Mouse (Mus musculus): ENCODE measurements around the gene Gpr160. TPM values are rescaled to one million over a fixed set of nuclear protein-coding genes. Genes with fewer than 3 reads are reported as not detected.

Gene Gpr160
- polyA plus RNA-seq, 1 experiment from 2014 or later = 7.3 TPM

DNA sequence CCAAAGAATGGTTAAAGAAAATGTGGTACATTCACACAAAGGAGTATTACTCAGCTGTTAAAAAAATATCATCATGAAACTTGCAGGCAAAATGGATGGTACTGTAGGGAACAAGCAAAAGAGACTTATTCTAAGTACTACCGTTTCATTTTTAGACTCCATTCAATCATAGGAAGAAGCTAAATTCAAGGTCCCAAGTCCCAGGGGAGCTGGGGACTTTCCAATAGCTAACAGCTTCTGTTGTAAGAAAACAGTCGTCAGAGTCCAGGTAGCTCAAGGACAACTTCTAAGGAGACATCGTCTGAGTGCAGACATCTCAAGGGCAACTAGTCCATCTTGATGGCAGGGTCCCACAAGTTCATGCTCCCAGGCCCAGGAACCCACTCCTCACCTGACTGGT is 71.9 kb downstream of the Gpr160 start:
- Histone ChIP-seq H3K27me3 (replicated peaks) (no peaks in the 10 kb centered on the region), H3K4me1 (no peaks in the 10 kb centered on the region), H3K9me3 (no peaks in the 10 kb centered on the region), H3K27ac (no peak overlapping the region), H3K9ac (no peak overlapping the region), H3K4me3 (replicated peaks) (no peak overlapping the region), H3K4me2 (no peak overlapping the region), H3K36me3 (peaks cover 13% of the 10 kb centered on the region; the same call in 1 of the 2 replicates)
- 84% methylated on average over 3 of the region's 3 CpGs for WGBS
- ATAC-seq (ENCODE audit: insufficient read depth, low FRiP score, low read depth) = no peak

- no peaks in the 10 kb centered on the region for H3K4me1 ChIP-seq
- peaks cover 13% of the 10 kb centered on the region; the same call in 1 of the 2 replicates for H3K36me3 ChIP-seq
- H3K27me3 ChIP-seq (replicated peaks) = no peaks in the 10 kb centered on the region
- H3K9me3 ChIP-seq = no peaks in the 10 kb centered on the region
- WGBS = 64% methylated on average over 3 of the region's 3 CpGs
- no peak for ATAC-seq (ENCODE audit: insufficient read depth, low FRiP score, low read depth)
- no peak overlapping the region for H3K4me3 ChIP-seq (replicated peaks)
- no peak overlapping the region for H3K4me2 ChIP-seq
- H3K27ac ChIP-seq = no peak overlapping the region
- no peak overlapping the region for H3K9ac ChIP-seq
These were observed 74.1 kb downstream of the Gpr160 start for GRCm38 (mm10) chr3:30929828-30930227.

DNA sequence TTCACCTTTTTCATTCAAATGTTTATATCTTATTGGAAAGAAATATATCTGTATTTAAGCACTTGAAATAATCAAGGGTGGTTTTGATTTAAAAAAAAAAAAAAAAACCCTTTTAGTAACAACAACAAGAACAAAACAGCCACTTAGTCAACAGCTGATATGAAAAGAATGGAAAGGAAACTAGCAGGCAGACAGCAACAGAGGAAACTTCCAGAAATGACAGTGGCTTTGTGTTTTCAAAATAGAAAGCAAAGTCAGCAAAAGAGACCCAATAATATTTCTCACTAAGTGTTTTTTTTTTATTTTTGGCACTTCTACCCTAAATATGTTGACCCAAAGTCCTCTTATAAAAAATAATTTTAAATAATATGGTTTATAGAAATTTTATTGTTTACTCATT is 78.6 kb downstream of the Gpr160 start:
- H3K9ac ChIP-seq = no peak overlapping the region
- ATAC-seq (ENCODE audit: insufficient read depth, low FRiP score, low read depth) = no peak
- no peak overlapping the region for H3K4me2 ChIP-seq
- H3K4me3 ChIP-seq (replicated peaks) = no peak overlapping the region
- H3K27me3 ChIP-seq (replicated peaks) = no peaks in the 10 kb centered on the region
- H3K4me1 ChIP-seq = no peaks in the 10 kb centered on the region
- peaks cover 19% of the 10 kb centered on the region for H3K36me3 ChIP-seq
- no peak overlapping the region for H3K27ac ChIP-seq
- H3K9me3 ChIP-seq = no peaks in the 10 kb centered on the region

Other genes starting within 250 kb of the Gpr160 start
- 0.06 TPM in 1 of 2 replicates, not detected in the other for gene Lrriq4, start 211.4 kb upstream of the Gpr160 start, polyA plus RNA-seq (2015; fragmentation: Nextera tagmentation; extraction: Ambion mirVana)
- 0.58 and 0.75 TPM in 2 replicates for gene Lrrc34, start 208.1 kb upstream of the Gpr160 start, polyA plus RNA-seq (2015; fragmentation: Nextera tagmentation; extraction: Ambion mirVana)
- gene Lrrc31, start 156.1 kb upstream of the Gpr160 start, polyA plus RNA-seq (2015; fragmentation: Nextera tagmentation; extraction: Ambion mirVana) = 1.5 and 3.6 TPM in 2 replicates
- gene Samd7, start 109.7 kb upstream of the Gpr160 start, polyA plus RNA-seq (2015; fragmentation: Nextera tagmentation; extraction: Ambion mirVana) = not detected in 2 replicates
- gene Sec62, start 63.1 kb upstream of the Gpr160 start, polyA plus RNA-seq (2015; fragmentation: Nextera tagmentation; extraction: Ambion mirVana) = 78.6 and 86.7 TPM in 2 replicates
- 7.8 and 8.2 TPM in 2 replicates for gene Phc3, start 113.5 kb downstream of the Gpr160 start, polyA plus RNA-seq (2015; fragmentation: Nextera tagmentation; extraction: Ambion mirVana)
- gene Prkci, start 139.8 kb downstream of the Gpr160 start, polyA plus RNA-seq (2015; fragmentation: Nextera tagmentation; extraction: Ambion mirVana) = 39.3 and 42.5 TPM in 2 replicates
- gene Skil, start 239.1 kb downstream of the Gpr160 start, polyA plus RNA-seq (2015; fragmentation: Nextera tagmentation; extraction: Ambion mirVana) = 19.3 and 21.6 TPM in 2 replicates